12 mouse cellular contexts compared by ENCODE assay signal in genomic region chr2:105689304-105689770, GRCm38 (mm10). TPM values are rescaled to one million over a fixed set of nuclear protein-coding genes. Genes with fewer than 3 reads are reported as not detected.
A peak's percentile ranks its signal among the peaks of the same experiment; 100 is the strongest.
DNase-seq lines count a peak whose midpoint lies in the region; ATAC-seq lines count a peak whose summit lies in the region.
"Had no signal": no experiment of that assay in that cellular context is flagged by ENCODE, and none has a peak within 500 bp of the region (broad histone marks: within the 10 kb centered on the region; RNA-seq: fewer than 3 reads in every experiment).

No protein-coding gene starts in this region.

- peak overlapping the region; percentile 51 for H3K4me2 ChIP-seq in heart, embryonic 11.5 days
- H3K4me2 ChIP-seq in forebrain, embryonic 11.5 days (ENCODE audit: low read depth, low read length, severe bottlenecking), result peak overlapping the region; percentile 48
- H3K4me2 ChIP-seq in midbrain, embryonic 11.5 days, result peak overlapping the region; percentile 35

- H3K9ac ChIP-seq in heart, embryonic 11.5 days (ENCODE audit: low read depth, low read length), result no peak overlapping the region
- H3K9ac ChIP-seq in forebrain, embryonic 11.5 days (ENCODE audit: low read length), result peak overlapping the region; percentile 49
- H3K9ac ChIP-seq in midbrain, embryonic 11.5 days (ENCODE audit: low read length), result no peak overlapping the region

- peak overlapping the region; percentile 32 for H3K4me3 ChIP-seq in heart, embryonic 11.5 days (ENCODE audit: low read depth, low read length)
- peak overlapping the region; percentile 16 for H3K4me3 ChIP-seq in forebrain, embryonic 11.5 days (ENCODE audit: low read depth, low read length)
- peak overlapping the region; percentile 16; the same call in 1 of the 2 replicates for H3K4me3 ChIP-seq in midbrain, embryonic 11.5 days (ENCODE audit: low read depth, low read length)

- H3K36me3 ChIP-seq in heart, embryonic 11.5 days (ENCODE audit: control insufficient read depth, insufficient read depth, low read length), result no peaks in the 10 kb centered on the region
- H3K36me3 ChIP-seq in forebrain, embryonic 11.5 days (ENCODE audit: control insufficient read depth, insufficient read depth, low read length), result peaks cover 4% of the 10 kb centered on the region
- peaks cover 2% of the 10 kb centered on the region; the same call in 1 of the 2 replicates for H3K36me3 ChIP-seq in midbrain, embryonic 11.5 days (ENCODE audit: control insufficient read depth, insufficient read depth, low read length)

- under 1% methylated on average over 15 of the region's 15 CpGs for WGBS in heart, embryonic 11.5 days (ENCODE audit: insufficient replicate concordance)
- under 1% methylated on average over 15 of the region's 15 CpGs for WGBS in forebrain, embryonic 11.5 days
- 0% methylated on average over 15 of the region's 15 CpGs for WGBS in midbrain, embryonic 11.5 days

- H3K9me3 ChIP-seq in heart, embryonic 11.5 days (replicated peaks; ENCODE audit: control insufficient read depth, low read length), result no peaks in the 10 kb centered on the region
- H3K9me3 ChIP-seq in forebrain, embryonic 11.5 days (ENCODE audit: control insufficient read depth, low read length), result no peaks in the 10 kb centered on the region
- H3K9me3 ChIP-seq in midbrain, embryonic 11.5 days (ENCODE audit: control insufficient read depth, low read length), result no peaks in the 10 kb centered on the region

- no peak overlapping the region for H3K27ac ChIP-seq in heart, embryonic 11.5 days (ENCODE audit: low read depth, low read length)
- H3K27ac ChIP-seq in forebrain, embryonic 11.5 days (ENCODE audit: low read depth, low read length), result peak overlapping the region; percentile 82
- H3K27ac ChIP-seq in midbrain, embryonic 11.5 days (ENCODE audit: low read depth, low read length), result peak overlapping the region; percentile 28; the same call in 1 of the 2 replicates

- peaks cover 86% of the 10 kb centered on the region for H3K27me3 ChIP-seq in heart, embryonic 11.5 days (ENCODE audit: control insufficient read depth, insufficient read depth, low read length)
- peaks cover 15% of the 10 kb centered on the region for H3K27me3 ChIP-seq in forebrain, embryonic 11.5 days (ENCODE audit: control insufficient read depth, insufficient read depth, low read length)
- H3K27me3 ChIP-seq in midbrain, embryonic 11.5 days (ENCODE audit: control insufficient read depth, insufficient read depth, low read length), result peaks cover 94% of the 10 kb centered on the region

- DNase-seq in heart, adult 11 months, result no peak
- DNase-seq in R1 (ENCODE audit: low read depth, low spot score), result peak; percentile 24
- DNase-seq in forebrain, embryonic 11.5 days (ENCODE audit: low spot score), result peak; percentile 81
- peak; percentile 95 for DNase-seq in midbrain, embryonic 11.5 days (ENCODE audit: low spot score, missing footprints)
- no peak for DNase-seq in T-cell, adult 2 months (ENCODE audit: low spot score)
- no peak for DNase-seq in layer of hippocampus, postnatal 10 days (ENCODE audit: low spot score in 2 of 2)
- DNase-seq in adrenal gland, postnatal 10 days, result no peak
- DNase-seq: gastrocnemius, postnatal 36 days; thymus, adult 18-20 months had no signal

- ATAC-seq in heart, embryonic 11.5 days (replicated peaks; ENCODE audit: insufficient number of reproducible peaks, low FRiP score, low TSS enrichment), result no peak
- peak; percentile 30 for ATAC-seq in forebrain, embryonic 11.5 days (replicated peaks; ENCODE audit: low FRiP score)
- ATAC-seq in midbrain, embryonic 11.5 days (ENCODE audit: low FRiP score), result peak; percentile 36; the same call in 1 of the 2 replicates

- peaks cover 6% of the 10 kb centered on the region for H3K4me1 ChIP-seq in heart, embryonic 11.5 days (ENCODE audit: control insufficient read depth, insufficient read depth, low read length)
- H3K4me1 ChIP-seq in forebrain, embryonic 11.5 days (replicated peaks; ENCODE audit: control insufficient read depth, insufficient read depth, low read length), result peaks cover 37% of the 10 kb centered on the region
- H3K4me1 ChIP-seq in midbrain, embryonic 11.5 days (ENCODE audit: control insufficient read depth, insufficient read depth, low read length), result peaks cover 34% of the 10 kb centered on the region

RNA-seq across cellular contexts. Expression of gene Pax6, which starts 20.6 kb away (rescaled TPM):
- polyA plus RNA-seq in heart, embryonic 11.5 days (2014; fragmentation: Nextera tagmentation; extraction: Ambion mirVana), result 0.37 and 0.82 TPM in 2 replicates
- 97.2 and 103 TPM in 2 replicates for polyA plus RNA-seq in forebrain, embryonic 11.5 days (2014; fragmentation: Nextera tagmentation; extraction: Ambion mirVana)
- polyA plus RNA-seq in midbrain, embryonic 11.5 days (2014; fragmentation: Nextera tagmentation; extraction: Ambion mirVana), result 45.5 and 45.7 TPM in 2 replicates
- 10 to 100 TPM; 11.8 to 13.5 TPM for total RNA-seq in layer of hippocampus, postnatal 10 days (2021)
- total RNA-seq in adrenal gland, postnatal 10 days (2021), result under 1 TPM in 1 of 2 experiments, not detected in 1; 0.36 TPM
- total RNA-seq: gastrocnemius, postnatal 36 days; liver, adult 2 months; neutrophil, adult 5-6 weeks had no signal
- polyA plus RNA-seq: liver, adult 2 months had no signal

Comparison
In these comparisons a context has a peak if more than half of its experiments do, and no peak if none do; other contexts are left out.
1. DNase-seq: peak in R1 (single experiment), forebrain, embryonic 11.5 days (single experiment) and midbrain, embryonic 11.5 days (single experiment); none in heart, adult 11 months (single experiment), T-cell, adult 2 months (single experiment), layer of hippocampus, postnatal 10 days (0 of 2) and adrenal gland, postnatal 10 days (single experiment).
2. RNA of gene Pax6, which starts 20.6 kb away (polyA plus RNA-seq): 97.2 to 103 TPM in forebrain, embryonic 11.5 days and 45.5 to 45.7 TPM in midbrain, embryonic 11.5 days; 0.37 to 0.82 TPM in heart, embryonic 11.5 days; every median in the first group is over 10 times any median in the second.
3. Peak in every context shown above with its lines, with median percentiles within 50 percentile points of each other: H3K4me2 ChIP-seq and H3K4me3 ChIP-seq.